Mouse (Mus musculus) forebrain, embryonic 11.5 days (tissue): ENCODE results near the gene Tmem184b. TPM values are rescaled to one million over a fixed set of nuclear protein-coding genes. Genes with fewer than 3 reads are reported as not detected.

Source experiments
- ATAC-seq: fragments of 200-750 bp; cut with Nextera tagmentation; replicated peaks from 2 replicates; pipeline ENCODE4 v1.8.0; 2017; ENCODE audit warnings: moderate TSS enrichment; ENCODE audit not compliant: low FRiP score
- DNase-seq: peaks from one replicate; pipeline ENCODE4 v3.0.0-alpha.2; 2017; ENCODE audit warnings: low spot score
- H3K27ac ChIP-seq: fragments of 300-500 bp; sonication (generic); 2 replicates; pipeline ENCODE4 v1.5.1; 2014; ENCODE audit warnings: low read depth, low read length
- H3K27me3 ChIP-seq: fragments of 300-500 bp; sonication (generic); 2 replicates; pipeline ENCODE4 v1.6.1; 2014; ENCODE audit warnings: mild to moderate bottlenecking, low read length, mixed read lengths; ENCODE audit not compliant: control insufficient read depth, insufficient read depth
- H3K36me3 ChIP-seq: fragments of 300-500 bp; sonication (generic); 2 replicates; pipeline ENCODE4 v1.6.1; 2014; ENCODE audit warnings: mild to moderate bottlenecking, low read length, moderate library complexity, mixed read lengths; ENCODE audit not compliant: control insufficient read depth, insufficient read depth
- H3K4me1 ChIP-seq: fragments of 300-500 bp; sonication (generic); replicated peaks from 2 replicates; pipeline ENCODE4 v1.6.1; 2014; ENCODE audit warnings: low read length, mixed read lengths; ENCODE audit not compliant: control insufficient read depth, insufficient read depth
- H3K4me2 ChIP-seq: fragments of 300-500 bp; sonication (generic); 2 replicates; pipeline ENCODE4 v1.6.1; 2014; ENCODE audit warnings: low read depth, mild to moderate bottlenecking, low read length, moderate library complexity, mixed read lengths; ENCODE audit not compliant: severe bottlenecking
- H3K4me3 ChIP-seq: fragments of 300-500 bp; sonication (generic); 2 replicates; pipeline ENCODE4 v1.5.1; 2014; ENCODE audit warnings: low read depth, low read length
- H3K9ac ChIP-seq: fragments of 300-500 bp; sonication (generic); 2 replicates; pipeline ENCODE4 v1.6.1; 2014; ENCODE audit warnings: low read length
- H3K9me3 ChIP-seq: fragments of 300-500 bp; sonication (generic); 2 replicates; pipeline ENCODE4 v1.6.1; 2016; ENCODE audit warnings: low read length, mixed read lengths; ENCODE audit not compliant: control insufficient read depth
- WGBS: fragments of 180-500 bp; shearing (Covaris S2); extraction: QIAGEN DNeasy Blood & Tissue Kit; methylation state at CpG from one replicate; pipeline ENCODE4 v1.1.7; 2014; 5-methylcytosine and 5-hydroxymethylcytosine counted together
- polyA plus RNA-seq: library from polyadenylated mRNA; unstranded; fragments of >200 nt; fragmentation: Nextera tagmentation; extraction: Ambion mirVana; gene quantifications from 2 replicates; pipeline ENCODE4 v1.2.1, GENCODE M21; 2014

Gene Tmem184b
- polyA plus RNA-seq, 1 experiment from 2014 or later, result 55.2 TPM

- WGBS, result 78% methylated on average over 5 of the region's 5 CpGs
- ATAC-seq (no peak), DNase-seq (no peak)
- H3K4me1 ChIP-seq, result no peaks in the 10 kb centered on the region
- H3K36me3 ChIP-seq, result no peaks in the 10 kb centered on the region
- no peak overlapping the region for H3K9ac ChIP-seq
- no peak overlapping the region for H3K4me3 ChIP-seq
- H3K4me2 ChIP-seq, result no peak overlapping the region
- no peaks in the 10 kb centered on the region for H3K27me3 ChIP-seq
- no peak overlapping the region for H3K27ac ChIP-seq
- H3K9me3 ChIP-seq, result no peaks in the 10 kb centered on the region
Observed at GRCm38 (mm10) chr15:79338978-79339377, 64.4 kb downstream of the Tmem184b start.

- DNase-seq, result no peak
- Histone ChIP-seq H3K36me3 (no peaks in the 10 kb centered on the region), H3K4me3 (no peak overlapping the region), H3K4me2 (no peak overlapping the region), H3K27ac (no peak overlapping the region), H3K4me1 (no peaks in the 10 kb centered on the region), H3K9ac (no peak overlapping the region; the same call in 1 of the 2 replicates), H3K27me3 (no peaks in the 10 kb centered on the region), H3K9me3 (no peaks in the 10 kb centered on the region)
- no peak for ATAC-seq
- 55% methylated on average over 7 of the region's 7 CpGs for WGBS
Observed at GRCm38 (mm10) chr15:79335061-79335655, 68.2 kb downstream of the Tmem184b start.

GRCm38 (mm10) chr15:79333409-79333808, 70.0 kb downstream of the Tmem184b start:
- no peak for DNase-seq
- H3K4me1 ChIP-seq, result no peaks in the 10 kb centered on the region
- H3K27ac ChIP-seq, result no peak overlapping the region
- no peaks in the 10 kb centered on the region for H3K36me3 ChIP-seq
- no peak overlapping the region for H3K4me3 ChIP-seq
- ATAC-seq, result no peak
- WGBS, result 81% methylated on average over 4 of the region's 4 CpGs
- H3K27me3 ChIP-seq, result no peaks in the 10 kb centered on the region
- no peak overlapping the region for H3K4me2 ChIP-seq
- H3K9ac ChIP-seq, result no peak overlapping the region
- no peaks in the 10 kb centered on the region for H3K9me3 ChIP-seq

GRCm38 (mm10) chr15:79330521-79330920, 72.8 kb downstream of the Tmem184b start:
- DNase-seq, result no peak
- Histone ChIP-seq H3K9ac (no peak overlapping the region), H3K4me2 (no peak overlapping the region), H3K4me3 (no peak overlapping the region), H3K9me3 (no peaks in the 10 kb centered on the region), H3K4me1 (peaks cover 7% of the 10 kb centered on the region), H3K27ac (no peak overlapping the region), H3K27me3 (no peaks in the 10 kb centered on the region), H3K36me3 (no peaks in the 10 kb centered on the region)
- no peak for ATAC-seq
- WGBS, result 78% methylated on average over 4 of the region's 4 CpGs

- no peak for DNase-seq
- H3K4me3 ChIP-seq, result no peak overlapping the region
- H3K36me3 ChIP-seq, result no peaks in the 10 kb centered on the region
- no peak overlapping the region for H3K9ac ChIP-seq
- 91% methylated on average over 6 of the region's 6 CpGs for WGBS
- no peak for ATAC-seq
- H3K27ac ChIP-seq, result no peak overlapping the region
- H3K9me3 ChIP-seq, result no peaks in the 10 kb centered on the region
- no peaks in the 10 kb centered on the region for H3K27me3 ChIP-seq
- H3K4me1 ChIP-seq, result peaks cover 7% of the 10 kb centered on the region
- H3K4me2 ChIP-seq, result no peak overlapping the region
Observed at GRCm38 (mm10) chr15:79329979-79330363, 73.4 kb downstream of the Tmem184b start.

- no peak overlapping the region for H3K4me3 ChIP-seq
- H3K4me1 ChIP-seq, result peaks cover 7% of the 10 kb centered on the region
- no peak overlapping the region for H3K4me2 ChIP-seq
- no peak overlapping the region for H3K27ac ChIP-seq
- DNase-seq, result no peak
- H3K9ac ChIP-seq, result no peak overlapping the region
- H3K27me3 ChIP-seq, result no peaks in the 10 kb centered on the region
- no peak for ATAC-seq
- H3K36me3 ChIP-seq, result no peaks in the 10 kb centered on the region
- 95% methylated on average over 6 of the region's 6 CpGs for WGBS
- no peaks in the 10 kb centered on the region for H3K9me3 ChIP-seq
Observed at GRCm38 (mm10) chr15:79329346-79329978, 73.9 kb downstream of the Tmem184b start.

GRCm38 (mm10) chr15:79328939-79329275, 74.5 kb downstream of the Tmem184b start:
- Histone ChIP-seq H3K4me3 (no peak overlapping the region), H3K36me3 (no peaks in the 10 kb centered on the region), H3K9ac (no peak overlapping the region), H3K4me1 (peaks cover 9% of the 10 kb centered on the region), H3K27ac (no peak overlapping the region), H3K9me3 (no peaks in the 10 kb centered on the region), H3K27me3 (no peaks in the 10 kb centered on the region), H3K4me2 (no peak overlapping the region)
- no peak for DNase-seq
- WGBS, result 91% methylated on average over 4 of the region's 4 CpGs
- ATAC-seq, result no peak

- peak within 1 kb of the TSS; percentile 80 for H3K27ac ChIP-seq
- H3K4me1 ChIP-seq, result peaks cover 9% of the 10 kb centered on the region
- 4% methylated on average over 45 of the region's 46 CpGs for WGBS
- H3K27me3 ChIP-seq, result no peaks in the 10 kb centered on the region
- peak within 1 kb of the TSS; percentile 74 for H3K9ac ChIP-seq
- H3K4me2 ChIP-seq, result peak within 1 kb of the TSS; percentile 89
- peak; percentile 100 for DNase-seq
- H3K9me3 ChIP-seq, result no peaks in the 10 kb centered on the region
- ATAC-seq, result peak; percentile 97
- H3K4me3 ChIP-seq, result peak within 1 kb of the TSS; percentile 55
- H3K36me3 ChIP-seq, result no peaks in the 10 kb centered on the region
Observed at GRCm38 (mm10) chr15:79328058-79328938, 75.1 kb downstream of the Tmem184b start, which contains the start of gene Pla2g6. Pla2g6 (minus strand) TSS chr15:79328390.
